Mouse (Mus musculus) limb, embryonic 15.5 days (tissue): ENCODE measurements around the gene H13. TPM values are rescaled to one million over a fixed set of nuclear protein-coding genes. Genes with fewer than 3 reads are reported as not detected.
"Not testable (repeated sequence)": the region's sequence is repeated elsewhere in the genome, so short reads cannot be mapped to it uniquely, and the experiment has no call there.

Source experiments
- ATAC-seq: fragments of 200-750 bp; cut with Nextera tagmentation; 2 replicates; pipeline ENCODE4 v1.8.0; 2017; ENCODE audit warnings: low read depth, moderate TSS enrichment; ENCODE audit not compliant: insufficient number of reproducible peaks, low FRiP score, low TSS enrichment
- H3K27ac ChIP-seq: fragments of 300-500 bp; sonication (generic); 2 replicates; pipeline ENCODE4 v1.5.1; 2015; ENCODE audit warnings: moderate library complexity, mild to moderate bottlenecking, inconsistent platforms
- H3K27me3 ChIP-seq: fragments of 300-500 bp; sonication (generic); 2 replicates; pipeline ENCODE4 v1.6.1; 2015; ENCODE audit warnings: inconsistent platforms
- H3K36me3 ChIP-seq: fragments of 300-500 bp; sonication (generic); 2 replicates; pipeline ENCODE4 v1.6.1; 2015; ENCODE audit warnings: inconsistent platforms
- H3K4me1 ChIP-seq: fragments of 300-500 bp; sonication (generic); 2 replicates; pipeline ENCODE4 v1.6.1; 2015; ENCODE audit warnings: inconsistent platforms
- H3K4me2 ChIP-seq: fragments of 300-500 bp; sonication (generic); 2 replicates; pipeline ENCODE4 v1.6.1; 2015; ENCODE audit warnings: mild to moderate bottlenecking, inconsistent platforms
- H3K4me3 ChIP-seq: fragments of 300-500 bp; sonication (generic); 2 replicates; pipeline ENCODE4 v1.5.1; 2015; ENCODE audit warnings: mild to moderate bottlenecking, inconsistent platforms
- H3K9ac ChIP-seq: fragments of 300-500 bp; sonication (generic); 2 replicates; pipeline ENCODE4 v1.6.1; 2015; ENCODE audit warnings: inconsistent platforms
- H3K9me3 ChIP-seq: fragments of 300-500 bp; sonication (generic); 2 replicates; pipeline ENCODE4 v1.6.1; 2016; ENCODE audit warnings: inconsistent platforms
- WGBS: fragments of 180-500 bp; shearing (Covaris S2); methylation state at CpG from one replicate; pipeline ENCODE4 v1.1.7; 2015; 5-methylcytosine and 5-hydroxymethylcytosine counted together
- polyA plus RNA-seq: library from polyadenylated mRNA; unstranded; fragments of >200 nt; fragmentation: Nextera tagmentation; extraction: Ambion mirVana; gene quantifications from 2 replicates; pipeline ENCODE4 v1.2.1, GENCODE M21; 2015

H13 gene
- polyA plus RNA-seq, 1 experiment from 2014 or later: 143 TPM

- Histone ChIP-seq H3K27ac (peak overlapping the region; percentile 84), H3K4me3 (no peak overlapping the region), H3K4me1 (peaks cover 35% of the 10 kb centered on the region), H3K4me2 (no peak overlapping the region), H3K36me3 (no peaks in the 10 kb centered on the region), H3K9me3 (no peaks in the 10 kb centered on the region), H3K9ac (no peak overlapping the region), H3K27me3 (0 out of 2 replicates have a peak, but pooled peaks cover 8% of the 10 kb centered on the region)
- WGBS: 48% methylated on average over 23 of the region's 23 CpGs
- peak; percentile 66 for ATAC-seq
Measured at GRCm38 (mm10) chr2:152636246-152637005, 32.8 kb upstream of the H13 start.

- Histone ChIP-seq H3K4me1 (peaks cover 35% of the 10 kb centered on the region), H3K36me3 (no peaks in the 10 kb centered on the region), H3K27ac (peak overlapping the region; percentile 75), H3K27me3 (0 out of 2 replicates have a peak, but pooled peaks cover 8% of the 10 kb centered on the region), H3K4me3 (no peak overlapping the region), H3K9me3 (no peaks in the 10 kb centered on the region), H3K9ac (no peak overlapping the region), H3K4me2 (no peak overlapping the region)
- ATAC-seq: no peak; the same call in 1 of the 2 replicates
- WGBS: 50% methylated on average over 6 of the region's 6 CpGs
Measured at GRCm38 (mm10) chr2:152637006-152637322, 32.3 kb upstream of the H13 start.

- H3K36me3 ChIP-seq: no peaks in the 10 kb centered on the region
- H3K4me3 ChIP-seq: no peak overlapping the region
- peak overlapping the region; percentile 75; the same call in 1 of the 2 replicates for H3K27ac ChIP-seq
- no peak overlapping the region for H3K9ac ChIP-seq
- no peak for ATAC-seq
- no peaks in the 10 kb centered on the region for H3K9me3 ChIP-seq
- no peak overlapping the region for H3K4me2 ChIP-seq
- WGBS: 68% methylated on average over 4 of the region's 4 CpGs
- peaks cover 35% of the 10 kb centered on the region for H3K4me1 ChIP-seq
- H3K27me3 ChIP-seq: 0 out of 2 replicates have a peak, but pooled peaks cover 6% of the 10 kb centered on the region
Measured at GRCm38 (mm10) chr2:152637381-152637780, 31.9 kb upstream of the H13 start.

GRCm38 (mm10) chr2:152638865-152639264, 30.4 kb upstream of the H13 start:
- no peak for ATAC-seq
- Histone ChIP-seq H3K9me3 (no peaks in the 10 kb centered on the region), H3K4me1 (peaks cover 30% of the 10 kb centered on the region), H3K4me3 (no peak overlapping the region), H3K27me3 (no peaks in the 10 kb centered on the region), H3K36me3 (no peaks in the 10 kb centered on the region), H3K9ac (no peak overlapping the region), H3K27ac (no peak overlapping the region), H3K4me2 (no peak overlapping the region)
- WGBS: 53% methylated on average over 6 of the region's 6 CpGs

GRCm38 (mm10) chr2:152639406-152640113, 29.7 kb upstream of the H13 start:
- H3K4me3 ChIP-seq: no peak overlapping the region
- H3K27me3 ChIP-seq: no peaks in the 10 kb centered on the region
- peaks cover 26% of the 10 kb centered on the region for H3K4me1 ChIP-seq
- 27% methylated on average over 11 of the region's 11 CpGs for WGBS
- ATAC-seq: no peak
- H3K9ac ChIP-seq: no peak overlapping the region
- no peaks in the 10 kb centered on the region for H3K9me3 ChIP-seq
- H3K4me2 ChIP-seq: no peak overlapping the region
- H3K36me3 ChIP-seq: no peaks in the 10 kb centered on the region
- H3K27ac ChIP-seq: 0 out of 2 replicates have a peak overlapping the region, but pooled peaks have one; percentile 33

- peak; percentile 36; the same call in 1 of the 2 replicates for ATAC-seq
- H3K27ac ChIP-seq: no peak overlapping the region
- no peaks in the 10 kb centered on the region for H3K9me3 ChIP-seq
- H3K4me3 ChIP-seq: no peak overlapping the region
- H3K9ac ChIP-seq: no peak overlapping the region
- H3K4me2 ChIP-seq: no peak overlapping the region
- peaks cover 9% of the 10 kb centered on the region; the same call in 1 of the 2 replicates for H3K4me1 ChIP-seq
- H3K27me3 ChIP-seq: no peaks in the 10 kb centered on the region
- H3K36me3 ChIP-seq: no peaks in the 10 kb centered on the region
- WGBS: 54% methylated on average over 10 of the region's 10 CpGs
Measured at GRCm38 (mm10) chr2:152652901-152653620, 16.2 kb upstream of the H13 start.

- WGBS: 48% methylated on average over 14 of the region's 14 CpGs
- no peak for ATAC-seq
- Histone ChIP-seq H3K27ac (no peak overlapping the region), H3K9me3 (no peaks in the 10 kb centered on the region), H3K36me3 (no peaks in the 10 kb centered on the region), H3K4me2 (no peak overlapping the region), H3K4me3 (no peak overlapping the region), H3K4me1 (peaks cover 9% of the 10 kb centered on the region; the same call in 1 of the 2 replicates), H3K27me3 (no peaks in the 10 kb centered on the region), H3K9ac (no peak overlapping the region)
Measured at GRCm38 (mm10) chr2:152653874-152654715, 15.2 kb upstream of the H13 start.

GRCm38 (mm10) chr2:152657398-152657797, 11.9 kb upstream of the H13 start:
- Histone ChIP-seq H3K27me3 (no peaks in the 10 kb centered on the region), H3K27ac (no peak overlapping the region), H3K9me3 (no peaks in the 10 kb centered on the region), H3K36me3 (no peaks in the 10 kb centered on the region), H3K4me1 (peaks cover 9% of the 10 kb centered on the region; the same call in 1 of the 2 replicates), H3K4me3 (no peak overlapping the region), H3K9ac (no peak overlapping the region), H3K4me2 (no peak overlapping the region)
- no peak for ATAC-seq
- 60% methylated on average over 10 of the region's 10 CpGs for WGBS

- Histone ChIP-seq H3K4me3 (no peak overlapping the region), H3K27me3 (no peaks in the 10 kb centered on the region), H3K9ac (no peak overlapping the region), H3K4me1 (no peaks in the 10 kb centered on the region), H3K9me3 (no peaks in the 10 kb centered on the region), H3K27ac (no peak overlapping the region), H3K4me2 (no peak overlapping the region), H3K36me3 (no peaks in the 10 kb centered on the region)
- no peak for ATAC-seq
- WGBS: 72% methylated on average over 6 of the region's 6 CpGs
Measured at GRCm38 (mm10) chr2:152661163-152661562, 8.1 kb upstream of the H13 start.

GRCm38 (mm10) chr2:152666191-152666590, 3.1 kb upstream of the H13 start:
- H3K4me2 ChIP-seq, H3K9ac ChIP-seq, H3K4me3 ChIP-seq, ATAC-seq, H3K27ac ChIP-seq, H3K4me1 ChIP-seq, H3K27me3 ChIP-seq, H3K36me3 ChIP-seq, H3K9me3 ChIP-seq: not testable (repeated sequence)
- 56% methylated on average over 3 of the region's 3 CpGs for WGBS
